Mouse (Mus musculus): ENCODE results near the gene Mta1. TPM values are rescaled to one million over a fixed set of nuclear protein-coding genes. Genes with fewer than 3 reads are reported as not detected.

Gene Mta1
- polyA plus RNA-seq, 1 experiment, result 163 TPM

DNA sequence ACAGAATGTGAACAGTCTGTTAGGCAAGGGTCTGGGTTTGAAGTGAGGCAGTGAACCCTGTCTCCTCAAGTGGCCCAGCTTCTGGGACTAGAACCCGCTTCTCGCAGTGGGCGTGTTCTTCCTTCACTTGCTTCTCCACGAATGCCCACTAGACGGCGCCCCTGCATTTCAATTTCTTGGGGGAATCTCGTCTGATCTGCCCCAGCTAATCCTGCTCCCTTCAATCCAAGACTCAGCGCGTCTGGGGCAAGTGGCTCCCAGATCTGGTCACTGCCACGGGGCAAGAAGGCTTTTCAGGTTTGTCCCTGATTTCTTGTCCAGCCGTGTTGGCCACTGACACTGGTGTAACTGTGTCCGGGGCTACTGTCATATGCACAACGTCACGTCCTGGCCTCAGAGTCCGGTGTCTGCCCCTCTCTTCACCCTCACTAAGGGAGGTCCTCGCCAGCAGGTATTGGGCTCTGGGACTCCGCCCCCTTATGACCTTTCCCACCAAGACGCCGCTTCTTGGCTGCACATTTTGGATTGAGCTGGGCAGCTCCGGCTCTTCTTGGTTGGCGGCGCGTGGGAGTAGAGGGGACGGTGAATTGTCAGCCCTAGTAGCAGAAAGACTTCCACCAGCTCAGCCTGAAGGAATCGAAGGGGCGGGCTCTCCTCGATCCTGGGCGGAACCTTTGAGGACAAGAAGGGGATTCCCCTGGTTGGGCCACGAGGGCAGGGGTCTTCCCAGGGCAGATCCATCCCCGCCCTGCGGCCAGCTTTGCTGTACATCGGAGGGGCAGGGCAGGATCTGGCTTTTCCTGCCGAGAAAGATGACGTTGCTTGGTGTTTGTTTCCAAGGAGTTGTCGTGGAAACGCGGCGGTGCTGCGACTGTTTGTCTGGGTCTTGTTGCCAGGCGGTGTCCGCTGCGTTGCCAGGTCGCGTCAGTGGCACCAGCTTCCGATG, 48.3 kb downstream of the Mta1 start, which contains the start of gene Crip1:
Gene Crip1, plus strand, starts transcription at position 205 of the 946 bp plus-strand sequence.
- Histone ChIP-seq H3K36me3 (ENCODE audit: control insufficient read depth, insufficient read depth, low read length) (no peaks in the 10 kb centered on the region), H3K4me1 (replicated peaks; ENCODE audit: control insufficient read depth, insufficient read depth, low read length) (peaks cover 30% of the 10 kb centered on the region), H3K27me3 (ENCODE audit: control insufficient read depth, insufficient read depth, low read length) (no peaks in the 10 kb centered on the region), H3K4me3 (ENCODE audit: control insufficient read depth, insufficient read depth, low read length) (peak within 1 kb of the TSS; percentile 6; the same call in 1 of the 2 replicates), H3K27ac (ENCODE audit: control insufficient read depth, insufficient read depth, low read length) (no peak within 1 kb of the TSS)
- 33% methylated on average over 45 of the region's 45 CpGs for WGBS
- TF ChIP-seq CTCF (IDR thresholded peaks at IDR 0.05; ENCODE audit: borderline replicate concordance, control insufficient read depth, extremely low read depth, insufficient read depth, low read length, poor library complexity) (peak; percentile 83), POLR2A (IDR thresholded peaks at IDR 0.05; ENCODE audit: control insufficient read depth, extremely low read depth, insufficient read depth, low read length, poor library complexity) (no peak)
- peak; percentile 91 for DNase-seq

DNA sequence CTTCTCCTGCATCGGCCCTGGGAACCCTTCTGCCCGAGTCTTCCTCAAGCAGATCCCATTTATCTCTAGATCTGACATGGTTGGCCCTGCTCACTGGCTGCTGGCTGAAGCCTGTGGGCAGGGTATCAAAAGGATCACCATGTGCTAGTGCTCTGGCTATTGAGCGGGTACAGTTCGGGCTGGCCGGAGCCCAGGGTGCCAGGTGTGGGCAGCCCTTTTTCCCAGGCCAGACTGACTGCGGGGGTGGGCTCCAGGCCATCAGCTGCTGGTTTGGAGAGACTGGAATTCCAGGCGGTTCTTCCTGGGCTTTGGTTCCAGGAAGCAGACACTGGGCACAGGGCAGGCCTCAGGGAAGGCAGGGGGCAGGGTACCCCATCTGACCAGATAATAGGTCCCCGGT, 49.4 kb downstream of the Mta1 start:
- peaks cover 34% of the 10 kb centered on the region for H3K4me1 ChIP-seq (replicated peaks; ENCODE audit: control insufficient read depth, insufficient read depth, low read length)
- no peak for DNase-seq
- no peaks in the 10 kb centered on the region for H3K27me3 ChIP-seq (ENCODE audit: control insufficient read depth, insufficient read depth, low read length)
- H3K27ac ChIP-seq (ENCODE audit: control insufficient read depth, insufficient read depth, low read length), result no peak overlapping the region
- no peaks in the 10 kb centered on the region for H3K36me3 ChIP-seq (ENCODE audit: control insufficient read depth, insufficient read depth, low read length)
- no peak overlapping the region for H3K4me3 ChIP-seq (ENCODE audit: control insufficient read depth, insufficient read depth, low read length)
- TF ChIP-seq CTCF (IDR thresholded peaks at IDR 0.05; ENCODE audit: borderline replicate concordance, control insufficient read depth, extremely low read depth, insufficient read depth, low read length, poor library complexity) (no peak), POLR2A (IDR thresholded peaks at IDR 0.05; ENCODE audit: control insufficient read depth, extremely low read depth, insufficient read depth, low read length, poor library complexity) (no peak)
- WGBS, result 94% methylated on average over 8 of the region's 8 CpGs

DNA sequence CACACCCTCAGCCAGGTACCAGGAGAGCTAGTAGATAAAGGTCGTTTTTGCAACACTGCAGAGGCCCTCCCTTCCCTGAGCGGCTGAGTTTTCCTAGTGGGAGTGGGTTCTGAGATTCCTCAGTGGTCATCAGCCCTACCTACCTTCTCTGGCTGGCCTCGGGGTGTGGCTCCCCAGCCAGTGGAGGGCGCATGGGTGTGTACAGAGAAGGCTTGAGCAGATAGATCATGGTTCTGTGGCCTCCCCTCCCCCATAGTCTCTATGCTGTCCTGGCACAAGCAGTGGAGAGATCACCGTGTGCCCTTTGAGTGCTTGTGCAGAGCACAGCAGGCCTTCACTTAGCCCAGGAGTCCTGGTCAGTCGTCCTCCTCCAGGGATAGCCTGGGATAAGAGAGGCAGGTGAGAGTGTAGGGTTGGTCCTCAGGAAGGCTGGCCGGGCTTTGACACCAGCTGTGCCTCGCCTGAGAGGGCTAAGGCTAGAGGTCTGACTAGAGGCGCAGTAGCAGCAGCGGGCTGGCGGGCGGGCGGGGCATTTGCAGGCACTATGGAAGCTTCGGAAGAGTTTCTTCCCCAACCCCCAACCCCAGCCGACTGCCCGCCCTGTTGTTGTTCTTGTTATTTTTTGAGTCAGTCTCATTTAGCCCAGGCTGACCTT, 50.4 kb downstream of the Mta1 start:
- H3K27ac ChIP-seq (ENCODE audit: control insufficient read depth, insufficient read depth, low read length), result no peak overlapping the region
- WGBS, result 81% methylated on average over 16 of the region's 16 CpGs
- no peak for TF ChIP-seq CTCF (IDR thresholded peaks at IDR 0.05; ENCODE audit: borderline replicate concordance, control insufficient read depth, extremely low read depth, insufficient read depth, low read length, poor library complexity)
- no peak for DNase-seq
- peaks cover 44% of the 10 kb centered on the region for H3K4me1 ChIP-seq (replicated peaks; ENCODE audit: control insufficient read depth, insufficient read depth, low read length)
- no peaks in the 10 kb centered on the region for H3K36me3 ChIP-seq (ENCODE audit: control insufficient read depth, insufficient read depth, low read length)
- H3K27me3 ChIP-seq (ENCODE audit: control insufficient read depth, insufficient read depth, low read length), result no peaks in the 10 kb centered on the region
- no peak overlapping the region for H3K4me3 ChIP-seq (ENCODE audit: control insufficient read depth, insufficient read depth, low read length)

DNA sequence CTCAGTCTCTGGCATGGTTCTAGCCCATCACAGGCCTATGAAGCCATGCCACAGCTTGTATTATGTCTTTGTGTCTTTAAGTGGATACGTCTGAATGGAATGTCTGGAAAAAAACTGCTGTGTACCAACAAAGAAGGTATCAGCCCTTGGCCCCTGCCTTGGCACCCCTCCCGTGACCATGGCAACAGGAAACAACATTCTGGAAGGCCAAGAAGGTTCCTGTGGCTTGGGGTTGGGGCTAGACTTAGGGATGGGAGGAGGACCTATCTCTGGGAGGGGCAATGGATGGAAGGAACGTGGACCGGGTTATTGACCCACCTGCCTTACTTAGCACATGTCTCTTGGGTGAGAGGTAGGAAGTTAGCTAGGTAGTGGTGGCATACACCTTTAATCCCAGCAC, 51.3 kb downstream of the Mta1 start:
- no peaks in the 10 kb centered on the region for H3K36me3 ChIP-seq (ENCODE audit: control insufficient read depth, insufficient read depth, low read length)
- no peak overlapping the region for H3K27ac ChIP-seq (ENCODE audit: control insufficient read depth, insufficient read depth, low read length)
- no peak for DNase-seq
- TF ChIP-seq CTCF (IDR thresholded peaks at IDR 0.05; ENCODE audit: borderline replicate concordance, control insufficient read depth, extremely low read depth, insufficient read depth, low read length, poor library complexity) (no peak), POLR2A (IDR thresholded peaks at IDR 0.05; ENCODE audit: control insufficient read depth, extremely low read depth, insufficient read depth, low read length, poor library complexity) (no peak)
- peaks cover 47% of the 10 kb centered on the region for H3K4me1 ChIP-seq (replicated peaks; ENCODE audit: control insufficient read depth, insufficient read depth, low read length)
- H3K4me3 ChIP-seq (ENCODE audit: control insufficient read depth, insufficient read depth, low read length), result no peak overlapping the region
- 80% methylated on average over 4 of the region's 4 CpGs for WGBS
- H3K27me3 ChIP-seq (ENCODE audit: control insufficient read depth, insufficient read depth, low read length), result no peaks in the 10 kb centered on the region

DNA sequence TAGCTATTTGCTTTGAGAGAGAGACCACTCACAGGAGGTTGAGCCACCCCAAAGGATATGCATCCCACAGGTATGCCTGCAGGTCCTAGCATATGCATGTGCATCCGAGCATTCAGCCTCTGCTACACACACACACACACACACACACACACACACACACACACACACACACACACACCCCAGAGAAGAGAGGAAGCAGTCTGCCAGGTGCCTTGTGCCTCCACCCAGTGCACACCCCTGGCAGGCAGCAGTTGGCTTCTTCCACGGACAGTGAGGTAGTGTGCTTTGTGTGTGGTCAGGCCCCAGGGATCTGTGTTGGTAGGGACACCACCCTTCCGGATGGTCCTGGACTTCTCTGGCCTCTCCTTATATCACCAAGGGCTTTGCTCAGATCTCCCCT, 51.8 kb downstream of the Mta1 start:
- DNase-seq, result no peak
- 14% methylated on average over 3 of the region's 3 CpGs for WGBS

DNA sequence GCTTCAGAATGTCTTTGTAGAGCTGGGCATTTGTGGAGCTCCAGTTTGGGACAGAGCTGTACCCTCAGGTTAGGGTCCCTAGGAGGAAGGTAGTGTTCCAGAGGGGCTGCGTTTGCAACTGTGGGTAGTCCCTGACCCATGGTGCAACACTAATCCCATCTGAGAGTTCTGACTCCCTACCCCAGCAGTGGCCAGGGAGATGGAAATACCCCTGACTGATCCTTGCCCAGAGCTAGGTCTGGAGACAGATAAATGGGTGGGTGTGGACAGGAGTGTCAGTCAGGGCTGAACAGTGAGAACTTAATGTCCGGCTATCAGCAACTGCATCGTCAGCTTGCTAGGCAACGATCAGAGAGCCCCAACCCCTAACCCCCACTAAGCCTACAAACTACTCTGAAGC, 52.5 kb downstream of the Mta1 start:
- no peaks in the 10 kb centered on the region for H3K27me3 ChIP-seq (ENCODE audit: control insufficient read depth, insufficient read depth, low read length)
- WGBS, result 92% methylated on average over 4 of the region's 4 CpGs
- DNase-seq, result no peak
- no peak overlapping the region for H3K27ac ChIP-seq (ENCODE audit: control insufficient read depth, insufficient read depth, low read length)
- H3K36me3 ChIP-seq (ENCODE audit: control insufficient read depth, insufficient read depth, low read length), result no peaks in the 10 kb centered on the region
- no peak overlapping the region for H3K4me3 ChIP-seq (ENCODE audit: control insufficient read depth, insufficient read depth, low read length)
- H3K4me1 ChIP-seq (replicated peaks; ENCODE audit: control insufficient read depth, insufficient read depth, low read length), result peaks cover 58% of the 10 kb centered on the region
- TF ChIP-seq POLR2A (IDR thresholded peaks at IDR 0.05; ENCODE audit: control insufficient read depth, extremely low read depth, insufficient read depth, low read length, poor library complexity) (no peak), CTCF (IDR thresholded peaks at IDR 0.05; ENCODE audit: borderline replicate concordance, control insufficient read depth, extremely low read depth, insufficient read depth, low read length, poor library complexity) (no peak)

More for the DNA sequence above, 51.8 kb downstream of the Mta1 start:
- Histone ChIP-seq H3K4me3 (ENCODE audit: control insufficient read depth, insufficient read depth, low read length) (no peak overlapping the region), H3K36me3 (ENCODE audit: control insufficient read depth, insufficient read depth, low read length) (no peaks in the 10 kb centered on the region), H3K4me1 (replicated peaks; ENCODE audit: control insufficient read depth, insufficient read depth, low read length) (peaks cover 52% of the 10 kb centered on the region), H3K27me3 (ENCODE audit: control insufficient read depth, insufficient read depth, low read length) (no peaks in the 10 kb centered on the region), H3K27ac (ENCODE audit: control insufficient read depth, insufficient read depth, low read length) (no peak overlapping the region)
- TF ChIP-seq POLR2A (IDR thresholded peaks at IDR 0.05; ENCODE audit: control insufficient read depth, extremely low read depth, insufficient read depth, low read length, poor library complexity), result no peak
- TF ChIP-seq CTCF (IDR thresholded peaks at IDR 0.05; ENCODE audit: borderline replicate concordance, control insufficient read depth, extremely low read depth, insufficient read depth, low read length, poor library complexity), result no peak
